Mouse (Mus musculus) stomach, embryonic 14.5 days (tissue): ENCODE data around the gene Slc25a38. TPM values are rescaled to one million over a fixed set of nuclear protein-coding genes. Genes with fewer than 3 reads are reported as not detected.

Experiments used
- ATAC-seq: fragments of 200-750 bp; cut with Nextera tagmentation; 2 replicates; pipeline ENCODE4 v1.8.0; 2017; ENCODE audit warnings: low read depth, moderate TSS enrichment; ENCODE audit not compliant: insufficient number of reproducible peaks, insufficient read depth, low FRiP score
- H3K27ac ChIP-seq: fragments of 300-500 bp; sonication (generic); 2 replicates; pipeline ENCODE4 v1.5.1; 2014; ENCODE audit warnings: mild to moderate bottlenecking, low read length, moderate library complexity, mixed read lengths
- H3K27me3 ChIP-seq: fragments of 300-500 bp; sonication (generic); 2 replicates; pipeline ENCODE4 v1.6.1; 2014; ENCODE audit warnings: low read length, control low read depth, mixed read lengths; ENCODE audit not compliant: control insufficient read depth, insufficient read depth
- H3K36me3 ChIP-seq: fragments of 300-500 bp; sonication (generic); 2 replicates; pipeline ENCODE4 v1.6.1; 2014; ENCODE audit warnings: mild to moderate bottlenecking, control low read depth, low read length, moderate library complexity, mixed read lengths; ENCODE audit not compliant: control insufficient read depth, insufficient read depth
- H3K4me1 ChIP-seq: fragments of 300-500 bp; sonication (generic); 2 replicates; pipeline ENCODE4 v1.6.1; 2014; ENCODE audit warnings: low read length, control low read depth, mixed read lengths; ENCODE audit not compliant: control insufficient read depth, insufficient read depth
- H3K4me2 ChIP-seq: fragments of 300-500 bp; sonication (generic); replicated peaks from 2 replicates; pipeline ENCODE4 v1.6.1; 2014; ENCODE audit warnings: low read depth, low read length, control low read depth
- H3K4me3 ChIP-seq: fragments of 300-500 bp; sonication (generic); 2 replicates; pipeline ENCODE4 v1.5.1; 2014; ENCODE audit warnings: low read depth, low read length, control low read depth
- H3K9ac ChIP-seq: fragments of 300-500 bp; sonication (generic); replicated peaks from 2 replicates; pipeline ENCODE4 v1.6.1; 2014; ENCODE audit warnings: low read depth, mild to moderate bottlenecking, control low read depth, low read length, moderate library complexity, mixed read lengths
- H3K9me3 ChIP-seq: fragments of 300-500 bp; sonication (generic); 2 replicates; pipeline ENCODE4 v1.6.1; 2016; ENCODE audit warnings: low read depth, low read length, control low read depth; ENCODE audit not compliant: control insufficient read depth
- WGBS: fragments of 180-500 bp; shearing (Covaris S2); extraction: QIAGEN DNeasy Blood & Tissue Kit; methylation state at CpG from one replicate; pipeline ENCODE4 v1.1.7; 2014; 5-methylcytosine and 5-hydroxymethylcytosine counted together
- polyA plus RNA-seq: library from polyadenylated mRNA; unstranded; fragments of >200 nt; fragmentation: Nextera tagmentation; extraction: Ambion mirVana; gene quantifications from 2 replicates; pipeline ENCODE4 v1.2.1, GENCODE M21; 2014

Slc25a38 gene
- polyA plus RNA-seq, 1 experiment from 2014 or later, result 25.9 TPM

DNA sequence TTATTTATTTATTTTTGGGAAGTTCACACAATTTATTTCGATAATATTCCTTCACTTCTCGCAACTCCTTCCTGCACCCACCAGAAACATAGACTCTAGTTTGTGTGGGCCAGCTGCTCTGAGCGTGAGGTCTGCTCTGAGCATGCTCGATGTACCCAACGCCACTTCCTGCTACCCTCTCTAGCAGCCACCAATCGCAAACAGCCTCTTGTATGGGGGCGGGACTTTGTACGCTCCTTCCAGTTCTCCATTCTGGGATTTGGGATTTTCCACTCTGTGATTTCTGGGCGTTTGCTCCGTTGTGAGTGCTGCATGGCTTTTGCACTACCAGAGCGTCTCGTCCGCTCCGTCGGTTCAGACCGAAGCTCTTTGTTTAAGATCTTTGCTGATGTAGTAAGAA is 53.7 kb downstream of the Slc25a38 start:
- no peak overlapping the region for H3K27ac ChIP-seq
- WGBS, result 90% methylated on average over 16 of the region's 16 CpGs
- no peak for ATAC-seq
- H3K4me2 ChIP-seq, result no peak overlapping the region
- no peaks in the 10 kb centered on the region for H3K36me3 ChIP-seq
- no peak overlapping the region for H3K9ac ChIP-seq
- H3K4me3 ChIP-seq, result no peak overlapping the region
- no peaks in the 10 kb centered on the region for H3K9me3 ChIP-seq
- no peaks in the 10 kb centered on the region for H3K4me1 ChIP-seq
- H3K27me3 ChIP-seq, result no peaks in the 10 kb centered on the region

DNA sequence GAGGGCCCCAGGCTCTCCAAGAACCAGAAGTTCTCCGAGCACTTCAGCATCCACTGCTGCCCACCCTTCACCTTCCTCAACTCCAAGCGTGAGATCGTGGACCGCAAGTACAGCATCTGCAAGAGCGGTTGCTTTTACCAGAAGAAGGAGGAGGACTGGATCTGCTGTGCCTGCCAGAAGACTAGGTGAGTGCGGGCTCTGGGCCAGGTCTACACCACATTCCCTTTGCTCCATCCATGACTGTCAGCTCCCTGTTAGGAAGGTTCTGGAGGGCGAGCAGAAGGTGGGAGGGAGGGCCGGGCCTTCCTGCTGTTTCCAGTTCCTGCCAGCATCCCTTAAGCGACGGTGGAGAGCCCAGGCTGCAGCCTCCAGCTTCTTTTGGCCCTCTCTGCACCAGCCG is 57.7 kb downstream of the Slc25a38 start:
- 0 out of 2 replicates have a peak, but pooled peaks cover 3% of the 10 kb centered on the region for H3K9me3 ChIP-seq
- no peak overlapping the region for H3K9ac ChIP-seq
- H3K27me3 ChIP-seq, result no peaks in the 10 kb centered on the region
- H3K4me2 ChIP-seq, result no peak overlapping the region
- no peak overlapping the region for H3K4me3 ChIP-seq
- no peaks in the 10 kb centered on the region for H3K4me1 ChIP-seq
- no peaks in the 10 kb centered on the region for H3K36me3 ChIP-seq
- WGBS, result 63% methylated on average over 10 of the region's 11 CpGs
- H3K27ac ChIP-seq, result no peak overlapping the region
- ATAC-seq, result no peak

DNA sequence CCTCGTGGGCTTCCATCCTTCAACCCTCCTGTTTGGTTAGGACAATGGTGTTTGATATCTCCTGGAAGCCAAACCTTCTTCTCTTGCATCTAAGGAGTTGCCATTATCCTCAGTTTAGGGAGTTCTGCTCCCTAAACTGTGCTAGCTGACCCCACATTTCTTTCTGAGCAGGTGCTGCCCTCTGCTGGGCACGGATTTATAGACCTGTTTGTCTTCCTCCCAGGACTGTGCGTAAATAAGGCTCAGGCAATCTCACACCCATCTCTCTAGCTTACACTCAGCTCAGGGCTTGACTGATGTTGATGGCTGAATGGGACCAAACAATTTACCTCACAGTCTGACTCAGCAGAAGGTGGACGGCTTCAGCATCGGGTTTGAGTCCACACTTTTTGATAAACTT is 61.1 kb downstream of the Slc25a38 start:
- Histone ChIP-seq H3K36me3 (no peaks in the 10 kb centered on the region), H3K27ac (no peak overlapping the region), H3K9ac (no peak overlapping the region), H3K9me3 (0 out of 2 replicates have a peak, but pooled peaks cover 3% of the 10 kb centered on the region), H3K4me2 (no peak overlapping the region), H3K4me3 (no peak overlapping the region), H3K4me1 (no peaks in the 10 kb centered on the region), H3K27me3 (no peaks in the 10 kb centered on the region)
- ATAC-seq, result no peak
- WGBS, result 31% methylated on average over 5 of the region's 5 CpGs

Other genes starting within 250 kb of the Slc25a38 start
- gene Wdr48, start 215.5 kb upstream of the Slc25a38 start, polyA plus RNA-seq, result 54.0 and 57.9 TPM in 2 replicates
- 20.9 and 29.5 TPM in 2 replicates for gene Gorasp1, start 172.8 kb upstream of the Slc25a38 start, polyA plus RNA-seq
- gene Ttc21a, start 172.8 kb upstream of the Slc25a38 start, polyA plus RNA-seq, result 0.09 TPM in 1 of 2 replicates, not detected in the other
- gene Csrnp1, start 125.7 kb upstream of the Slc25a38 start, polyA plus RNA-seq, result 2.5 and 3.2 TPM in 2 replicates
- gene Xirp1, start 86.8 kb upstream of the Slc25a38 start, polyA plus RNA-seq, result 0.07 and 0.08 TPM in 2 replicates
- 12.9 and 13.7 TPM in 2 replicates for gene Cx3cr1, start 40.5 kb upstream of the Slc25a38 start, polyA plus RNA-seq
- gene Ccr8, start 18.3 kb upstream of the Slc25a38 start, polyA plus RNA-seq, result 0.22 and 0.27 TPM in 2 replicates
- 1,874 and 2,010 TPM in 2 replicates for gene Rpsa, start 17.3 kb downstream of the Slc25a38 start, polyA plus RNA-seq
- gene Mobp, start 39.3 kb downstream of the Slc25a38 start, polyA plus RNA-seq, result not detected in 2 replicates
- gene Myrip, start 191.1 kb downstream of the Slc25a38 start, polyA plus RNA-seq, result 0.30 and 0.78 TPM in 2 replicates